Mouse (Mus musculus): Measurements from ENCODE around the gene Foxo6.

Foxo6 gene

GRCm38 (mm10) chr4:120285223-120285622 is 1.9 kb downstream of the Foxo6 start:
- DNase-seq (ENCODE audit: low spot score in 2 of 2) = no peak

- DNase-seq (ENCODE audit: low spot score in 2 of 2) = peak in 1 of 2 experiments; percentile 10
Measured at GRCm38 (mm10) chr4:120284187-120284586, 3.0 kb downstream of the Foxo6 start.

- peak in 1 of 2 experiments; percentile 54 for DNase-seq (ENCODE audit: low spot score in 2 of 2)
Measured at GRCm38 (mm10) chr4:120283141-120283540, 4.0 kb downstream of the Foxo6 start.

DNA sequence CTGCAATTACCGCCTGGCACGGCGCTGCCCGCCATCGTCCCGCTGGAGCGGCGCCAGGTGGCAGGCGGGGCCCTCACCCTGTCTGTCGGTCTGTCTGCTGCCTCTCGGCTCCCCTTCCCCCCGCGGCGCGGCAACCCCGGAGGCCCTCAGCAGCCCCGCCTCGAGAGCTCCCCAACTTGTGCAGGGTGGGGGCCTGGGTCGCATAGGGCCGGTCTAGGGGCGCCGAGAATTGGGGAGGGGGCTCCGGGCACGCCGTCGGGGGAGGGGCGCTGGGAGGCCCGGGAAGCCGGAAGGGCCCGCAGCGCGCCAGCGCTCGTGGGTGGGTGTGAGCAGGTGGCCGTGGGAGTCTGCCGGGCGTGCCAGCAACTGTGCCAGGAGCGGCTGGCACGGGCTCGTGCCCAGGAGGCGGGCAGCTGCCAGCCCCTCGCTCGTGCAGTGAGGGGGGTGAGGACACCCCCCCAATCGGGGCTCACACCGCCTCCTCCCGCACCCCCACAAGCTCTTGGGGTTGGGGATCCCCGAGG is 4.5 kb downstream of the Foxo6 start:
- peak; percentile 68 to 75 for DNase-seq (ENCODE audit: low spot score in 2 of 2)

DNA sequence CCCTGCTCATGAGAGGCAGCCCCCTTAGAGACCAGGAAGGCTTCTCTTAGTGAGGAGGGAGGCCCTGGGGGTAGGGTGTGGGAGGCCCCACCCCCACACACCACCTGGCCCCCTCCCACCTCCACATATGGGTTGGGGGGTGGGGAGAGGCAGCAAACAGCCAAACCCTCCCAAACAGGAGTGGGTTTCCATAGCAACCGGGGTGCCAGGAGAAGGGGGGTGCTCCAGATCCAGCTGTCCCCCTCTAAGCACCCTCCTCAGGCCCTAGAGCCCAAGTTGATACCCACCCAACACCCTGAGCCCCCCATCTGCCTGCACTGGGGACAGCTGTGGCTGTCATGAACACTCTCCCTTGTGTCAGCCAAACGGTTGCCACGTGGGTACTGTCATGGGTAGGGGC is 6.1 kb downstream of the Foxo6 start:
- peak in 1 of 2 experiments; percentile 13 for DNase-seq (ENCODE audit: low spot score in 2 of 2)

DNA sequence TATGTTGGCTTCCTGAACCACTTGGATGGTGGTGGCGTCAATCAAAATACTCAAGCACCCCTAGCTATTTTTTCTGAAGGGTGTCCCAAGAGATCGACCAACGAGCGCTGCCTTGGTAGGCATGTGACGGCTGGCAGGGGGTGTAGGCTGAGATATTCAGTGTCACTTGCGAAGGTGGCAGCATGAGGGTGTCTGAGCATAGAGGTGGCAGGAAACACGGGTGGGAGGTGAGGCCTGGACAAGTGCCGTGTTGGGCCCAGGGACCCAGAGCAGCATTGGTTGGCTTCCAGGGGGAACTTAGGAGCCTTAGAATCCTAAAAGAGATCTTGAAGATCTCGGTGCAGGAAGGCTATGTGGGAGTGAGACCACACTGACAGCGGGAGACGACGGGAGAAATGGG is 6.7 kb downstream of the Foxo6 start:
- DNase-seq (ENCODE audit: low spot score in 2 of 2) = peak in 1 of 2 experiments; percentile 49

DNA sequence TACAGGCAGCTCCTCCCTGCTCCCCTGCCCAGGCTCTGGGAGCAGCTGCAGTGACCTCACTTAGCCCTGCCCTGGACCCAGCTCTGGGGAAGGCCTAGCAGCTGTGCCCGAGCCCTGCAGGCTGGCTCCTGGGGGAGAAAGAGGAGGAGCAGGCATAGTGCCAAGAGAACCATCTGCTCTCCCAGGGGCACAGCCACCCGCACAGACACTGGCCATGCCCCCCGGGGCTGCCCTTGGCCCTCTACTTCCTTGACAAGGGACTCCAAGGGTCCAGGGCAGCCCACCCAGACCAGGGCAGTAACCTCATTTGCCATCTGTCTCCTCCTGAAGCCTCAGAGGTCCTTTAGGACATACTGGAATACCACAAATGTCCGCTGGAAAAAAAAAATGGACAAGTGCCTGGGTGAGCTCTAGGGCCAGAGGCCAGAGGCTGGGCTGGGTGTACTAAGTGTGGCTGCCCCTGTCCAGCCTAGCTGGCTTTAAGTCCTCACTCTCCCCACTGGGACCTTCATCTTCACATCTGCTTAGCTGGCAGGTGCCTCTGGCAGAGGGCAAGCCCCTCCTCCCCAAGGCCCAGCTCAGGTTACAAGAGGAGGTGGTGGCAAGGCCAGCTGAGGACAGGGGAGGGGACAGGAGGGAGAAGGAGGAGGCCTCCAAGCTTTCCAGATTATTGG is 9.8 kb downstream of the Foxo6 start:
- DNase-seq (ENCODE audit: low spot score in 2 of 2) = no peak

- DNase-seq (ENCODE audit: low spot score in 2 of 2) = no peak
Measured at GRCm38 (mm10) chr4:120275487-120275886, 11.7 kb downstream of the Foxo6 start.

DNA sequence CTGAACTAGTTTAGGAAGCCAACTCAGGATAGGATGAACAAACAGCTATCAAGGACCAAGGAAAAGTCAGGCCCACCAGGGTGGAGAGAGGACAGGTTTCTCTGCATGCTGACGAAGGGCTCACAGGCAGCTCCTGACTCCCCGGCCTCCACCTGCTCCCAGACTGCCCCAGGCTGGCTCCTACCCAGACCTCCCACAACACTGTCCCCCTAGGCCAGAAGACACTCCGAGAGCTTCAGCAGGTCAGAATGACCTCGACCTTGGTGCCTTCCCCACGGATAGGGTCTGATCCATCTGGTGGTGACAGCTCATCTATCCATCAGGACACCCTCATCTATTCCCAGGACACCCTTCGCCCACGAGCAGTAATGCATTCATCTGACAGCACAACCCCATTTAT is 13.6 kb downstream of the Foxo6 start:
- DNase-seq (ENCODE audit: low spot score in 2 of 2) = no peak

DNA sequence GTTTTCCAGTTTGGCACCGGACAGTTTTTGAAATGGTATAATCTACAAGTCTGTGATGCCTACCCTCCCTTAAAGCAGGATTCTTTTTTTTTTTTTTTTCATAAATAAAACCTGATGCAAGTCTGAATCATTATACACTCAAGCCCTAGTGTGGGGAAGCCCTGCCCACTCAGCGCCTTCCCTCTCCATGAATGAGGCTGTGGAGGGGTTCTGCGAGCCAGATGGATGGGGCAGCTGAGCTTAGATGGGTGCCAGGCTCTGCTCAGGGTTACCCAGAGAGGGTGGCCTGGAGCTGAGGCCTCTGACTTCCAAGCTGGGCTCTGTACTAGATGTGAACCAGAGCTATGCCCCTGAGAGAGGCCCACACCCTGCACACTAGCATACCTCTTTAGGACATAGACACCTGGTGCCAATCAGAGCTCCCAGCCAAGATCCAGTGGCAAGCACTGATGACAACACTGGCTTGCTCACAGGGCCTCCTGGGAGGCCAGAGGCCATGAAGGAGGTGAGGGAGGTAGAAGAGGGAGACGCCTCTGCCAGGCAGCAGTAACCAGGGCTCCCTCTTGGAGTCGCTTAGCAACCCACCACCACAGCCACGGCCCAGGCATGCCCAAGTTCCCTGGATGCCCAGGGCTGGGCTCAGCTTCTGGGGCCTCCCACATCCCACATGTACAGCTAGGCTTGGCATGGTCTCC is 15.1 kb downstream of the Foxo6 start:
- DNase-seq (ENCODE audit: low spot score in 2 of 2) = no peak

DNA sequence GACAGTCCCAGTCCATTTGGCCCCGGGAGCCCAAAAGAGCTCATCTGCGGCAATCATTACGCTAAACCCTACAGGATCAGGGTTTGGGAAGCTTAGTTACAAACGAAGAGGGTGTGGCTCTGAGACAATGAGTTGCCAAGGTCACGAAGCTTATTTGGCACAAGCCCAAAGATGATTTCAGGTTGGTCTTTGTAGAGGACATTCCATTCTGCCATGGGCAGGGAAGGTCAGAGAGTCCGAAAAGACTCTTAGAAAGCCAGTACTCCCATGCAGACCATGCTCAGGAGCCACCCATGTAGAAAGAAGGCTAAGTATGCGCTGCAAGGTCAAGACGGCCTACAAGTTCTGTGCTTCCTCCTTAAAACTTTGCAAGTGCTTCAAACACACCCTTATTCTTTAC is 15.9 kb downstream of the Foxo6 start:
- DNase-seq (ENCODE audit: low spot score in 2 of 2) = no peak

DNA sequence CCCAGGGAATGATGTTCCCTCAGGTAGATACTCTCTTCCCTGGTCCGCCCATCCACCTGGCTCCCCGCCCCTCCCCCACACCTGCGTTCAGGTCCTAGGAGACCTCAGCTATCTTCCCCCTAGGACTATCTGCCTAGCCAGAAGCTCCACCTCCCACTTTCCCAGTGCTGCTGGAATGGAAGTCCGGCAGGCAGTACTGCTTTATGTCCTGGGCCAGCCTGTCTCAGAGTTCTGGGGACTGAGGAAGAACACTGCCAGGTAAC is 16.3 kb downstream of the Foxo6 start:
- no peak for DNase-seq (ENCODE audit: low spot score in 2 of 2)

DNA sequence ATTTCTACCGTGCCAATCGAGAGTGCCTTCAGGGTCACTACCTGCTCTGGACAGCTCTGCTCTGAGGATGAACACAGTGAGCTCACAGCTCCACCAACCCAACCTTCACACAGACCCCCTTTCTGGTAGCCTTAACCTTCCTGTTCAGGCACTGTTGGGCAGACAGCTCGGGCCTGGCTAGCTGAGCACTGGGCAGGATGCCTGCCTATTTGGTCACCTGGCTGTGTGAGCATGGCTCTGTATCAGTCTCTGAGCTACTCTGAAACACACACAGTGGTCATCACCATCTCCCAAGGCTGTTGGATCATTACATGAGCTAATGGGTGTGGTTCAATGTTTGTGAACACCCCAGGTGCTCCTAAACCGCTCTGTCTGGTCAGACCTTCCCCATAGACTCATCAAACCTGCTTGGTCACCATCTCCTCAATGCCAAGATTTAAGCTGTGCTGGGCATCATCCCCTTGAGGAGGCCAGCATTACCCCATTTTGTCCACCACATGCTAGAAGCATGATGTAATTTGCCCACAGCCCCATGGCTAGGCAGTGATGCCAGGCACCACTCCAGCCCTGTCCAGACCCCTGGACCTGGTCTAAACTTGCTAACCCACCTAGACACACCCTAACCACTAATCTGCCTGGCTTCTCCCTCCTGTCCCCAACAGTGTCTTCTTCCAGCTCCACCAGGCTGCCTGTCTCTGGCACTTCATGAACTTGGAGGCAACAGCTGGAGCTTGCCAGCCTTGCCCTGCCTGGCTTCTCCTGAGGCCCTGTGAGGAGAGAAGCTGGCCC is 16.8 kb downstream of the Foxo6 start:
- DNase-seq (ENCODE audit: low spot score in 2 of 2) = no peak

GRCm38 (mm10) chr4:120269426-120269825 is 17.7 kb downstream of the Foxo6 start:
- no peak for DNase-seq (ENCODE audit: low spot score in 2 of 2)

DNA sequence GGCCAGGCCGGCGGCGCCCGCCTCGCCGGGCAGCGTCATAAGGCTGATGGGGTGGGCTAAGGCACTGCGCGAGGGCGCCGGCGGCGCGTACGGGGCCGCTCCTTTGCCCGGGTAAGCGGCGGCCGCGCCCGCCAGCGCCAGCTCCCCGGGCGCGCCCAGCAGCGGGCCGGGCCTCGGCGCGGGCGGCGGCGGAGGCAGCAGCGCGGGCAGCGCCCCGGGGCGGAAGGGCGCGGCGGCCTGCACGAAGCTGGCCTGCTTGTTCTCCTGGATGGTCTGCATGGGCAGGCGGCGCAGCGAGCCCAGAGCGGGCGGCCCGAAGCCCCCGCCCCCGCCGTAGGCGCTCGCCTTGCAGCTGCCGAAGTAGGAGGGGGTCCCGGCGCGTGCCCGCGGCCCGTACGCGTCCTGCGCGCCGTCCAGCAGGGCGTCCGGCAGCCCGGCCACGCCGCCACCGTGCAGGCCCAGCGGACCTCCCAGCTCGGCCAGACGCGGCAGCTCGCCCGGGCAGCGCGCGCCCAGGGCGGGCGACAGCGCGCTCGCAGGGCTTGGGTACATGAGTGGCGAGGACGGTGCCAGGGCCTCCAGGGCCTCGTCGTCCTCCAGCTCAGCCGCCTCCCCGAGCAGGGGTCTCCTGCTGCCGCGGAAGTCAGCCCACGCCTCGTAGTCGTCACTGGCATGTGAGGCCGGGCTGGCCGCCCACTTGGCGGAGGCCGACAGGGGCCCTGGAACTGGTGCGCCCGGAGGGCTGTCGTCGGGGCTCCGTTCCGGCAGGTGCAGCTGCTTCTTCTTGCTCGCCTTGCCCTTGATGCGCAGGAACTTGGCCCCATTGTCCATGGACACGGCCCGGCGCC is 18.7 kb downstream of the Foxo6 start:
- DNase-seq (ENCODE audit: low spot score in 2 of 2) = no peak

DNA sequence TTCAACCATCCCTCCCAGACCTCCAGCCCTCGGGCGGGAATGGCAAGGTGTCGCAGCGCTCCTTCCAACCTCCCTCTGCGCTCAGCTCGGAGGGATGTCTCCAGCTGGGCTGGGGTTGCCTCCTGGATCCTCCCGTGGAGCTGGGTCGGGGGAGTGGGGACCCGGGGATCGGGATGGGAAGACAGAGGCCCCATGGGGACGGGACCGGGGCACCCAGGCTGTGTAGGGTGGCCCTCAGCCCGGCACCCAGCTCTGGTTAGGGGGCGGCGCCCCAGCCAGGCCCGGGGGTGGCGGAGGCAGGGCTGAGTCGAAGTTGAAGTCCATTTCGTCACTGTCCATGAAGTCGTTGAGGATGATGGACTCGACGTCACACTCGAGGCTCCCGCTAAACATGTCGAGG is 19.5 kb downstream of the Foxo6 start:
- DNase-seq (ENCODE audit: low spot score in 2 of 2) = no peak

DNA sequence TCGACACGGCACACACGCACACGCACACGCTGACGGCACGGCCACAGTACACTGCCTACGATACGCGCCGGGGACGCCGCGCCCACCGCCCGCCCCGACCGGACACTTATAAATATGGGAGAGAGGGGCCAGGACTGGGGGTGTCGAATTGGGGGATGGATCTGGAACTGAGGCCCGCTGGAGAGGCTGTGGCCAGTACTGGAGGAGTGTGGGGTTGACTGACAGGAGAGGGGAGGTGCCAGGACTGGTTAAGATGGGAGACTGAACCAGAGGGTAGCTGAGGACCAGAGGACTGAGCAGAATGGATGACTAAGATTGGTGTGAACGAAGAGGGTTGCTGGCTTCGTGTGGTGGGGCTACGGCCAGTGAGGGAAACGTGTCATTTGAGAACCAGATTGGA is 20.0 kb downstream of the Foxo6 start:
- DNase-seq (ENCODE audit: low spot score in 2 of 2) = no peak

- no peak for DNase-seq (ENCODE audit: low spot score in 2 of 2)
Measured at GRCm38 (mm10) chr4:120264105-120264504, 23.0 kb downstream of the Foxo6 start.

GRCm38 (mm10) chr4:120262726-120263125 is 24.4 kb downstream of the Foxo6 start:
- DNase-seq (ENCODE audit: low spot score in 2 of 2) = no peak

GRCm38 (mm10) chr4:120262206-120262605 is 24.9 kb downstream of the Foxo6 start:
- DNase-seq (ENCODE audit: low spot score in 2 of 2) = no peak

- peak in 1 of 2 experiments; percentile 68 for DNase-seq (ENCODE audit: low spot score in 2 of 2)
Measured at GRCm38 (mm10) chr4:120259356-120260181, 27.6 kb downstream of the Foxo6 start.
